Mouse (Mus musculus) embryonic facial prominence, embryonic 14.5 days (tissue): Measurements from ENCODE around the gene Fcho1. TPM values are rescaled to one million over a fixed set of nuclear protein-coding genes. Genes with fewer than 3 reads are reported as not detected.

Experiments
- ATAC-seq: fragments of 200-750 bp; cut with Nextera tagmentation; 2 replicates; pipeline ENCODE4 v1.8.0; 2017; ENCODE audit warnings: low read depth, moderate number of reproducible peaks, moderate TSS enrichment
- DNase-seq: peaks from one replicate; pipeline ENCODE4 v3.0.0-alpha.2; 2015; ENCODE audit warnings: low spot score
- H3K27ac ChIP-seq: fragments of 300-500 bp; sonication (generic); replicated peaks from 2 replicates; pipeline ENCODE4 v1.5.1; 2014; ENCODE audit warnings: low read depth, mild to moderate bottlenecking, low read length, moderate library complexity
- H3K27me3 ChIP-seq: fragments of 300-500 bp; sonication (generic); replicated peaks from 2 replicates; pipeline ENCODE4 v1.6.1; 2014; ENCODE audit warnings: low read length; ENCODE audit not compliant: control insufficient read depth, insufficient read depth
- H3K36me3 ChIP-seq: fragments of 300-500 bp; sonication (generic); 2 replicates; pipeline ENCODE4 v1.6.1; 2014; ENCODE audit warnings: low read length, mixed read lengths; ENCODE audit not compliant: control insufficient read depth, insufficient read depth
- H3K4me1 ChIP-seq: fragments of 300-500 bp; sonication (generic); 2 replicates; pipeline ENCODE4 v1.6.1; 2014; ENCODE audit warnings: antibody characterized with exemption, low read length; ENCODE audit not compliant: control insufficient read depth, insufficient read depth
- H3K4me2 ChIP-seq: fragments of 300-500 bp; sonication (generic); 2 replicates; pipeline ENCODE4 v1.6.1; 2014; ENCODE audit warnings: low read depth, mild to moderate bottlenecking, low read length, moderate library complexity, mixed read lengths
- H3K4me3 ChIP-seq: fragments of 300-500 bp; sonication (generic); 2 replicates; pipeline ENCODE4 v1.5.1; 2014; ENCODE audit warnings: low read depth, mild to moderate bottlenecking, low read length
- H3K9ac ChIP-seq: fragments of 300-500 bp; sonication (generic); 2 replicates; pipeline ENCODE4 v1.6.1; 2014; ENCODE audit warnings: low read depth, mild to moderate bottlenecking, low read length, moderate library complexity, mixed read lengths
- H3K9me3 ChIP-seq: fragments of 300-500 bp; sonication (generic); 2 replicates; pipeline ENCODE4 v1.6.1; 2016; ENCODE audit warnings: low read length; ENCODE audit not compliant: control insufficient read depth
- WGBS: fragments of 180-500 bp; shearing (Covaris S2); extraction: QIAGEN DNeasy Blood & Tissue Kit; methylation state at CpG from one replicate; pipeline ENCODE4 v1.1.7; 2014; 5-methylcytosine and 5-hydroxymethylcytosine counted together
- polyA plus RNA-seq: library from polyadenylated mRNA; unstranded; fragments of >200 nt; fragmentation: Nextera tagmentation; extraction: Ambion mirVana; gene quantifications from 2 replicates; pipeline ENCODE4 v1.2.1, GENCODE M21; 2014

The Fcho1 gene
- polyA plus RNA-seq, 1 experiment from 2014 or later: 2.7 TPM

GRCm38 (mm10) chr8:71724389-71724788 lies 1.1 kb downstream of the Fcho1 start:
- 70% methylated on average over 4 of the region's 4 CpGs for WGBS
- Histone ChIP-seq H3K27ac (no peak overlapping the region), H3K9me3 (no peaks in the 10 kb centered on the region), H3K9ac (no peak overlapping the region), H3K4me1 (peaks cover 5% of the 10 kb centered on the region; the same call in 1 of the 2 replicates), H3K27me3 (peaks cover 22% of the 10 kb centered on the region), H3K4me2 (no peak overlapping the region), H3K4me3 (no peak overlapping the region), H3K36me3 (no peaks in the 10 kb centered on the region)
- DNase-seq (no peak), ATAC-seq (no peak)

- Histone ChIP-seq H3K4me2 (no peak overlapping the region), H3K4me1 (no peaks in the 10 kb centered on the region), H3K9ac (no peak overlapping the region), H3K27me3 (peaks cover 18% of the 10 kb centered on the region), H3K4me3 (no peak overlapping the region), H3K36me3 (no peaks in the 10 kb centered on the region), H3K27ac (no peak overlapping the region), H3K9me3 (no peaks in the 10 kb centered on the region)
- 46% methylated on average over 14 of the region's 14 CpGs for WGBS
- no peak for ATAC-seq
- DNase-seq: no peak
Measured at GRCm38 (mm10) chr8:71723047-71723551, 2.4 kb downstream of the Fcho1 start.

DNA sequence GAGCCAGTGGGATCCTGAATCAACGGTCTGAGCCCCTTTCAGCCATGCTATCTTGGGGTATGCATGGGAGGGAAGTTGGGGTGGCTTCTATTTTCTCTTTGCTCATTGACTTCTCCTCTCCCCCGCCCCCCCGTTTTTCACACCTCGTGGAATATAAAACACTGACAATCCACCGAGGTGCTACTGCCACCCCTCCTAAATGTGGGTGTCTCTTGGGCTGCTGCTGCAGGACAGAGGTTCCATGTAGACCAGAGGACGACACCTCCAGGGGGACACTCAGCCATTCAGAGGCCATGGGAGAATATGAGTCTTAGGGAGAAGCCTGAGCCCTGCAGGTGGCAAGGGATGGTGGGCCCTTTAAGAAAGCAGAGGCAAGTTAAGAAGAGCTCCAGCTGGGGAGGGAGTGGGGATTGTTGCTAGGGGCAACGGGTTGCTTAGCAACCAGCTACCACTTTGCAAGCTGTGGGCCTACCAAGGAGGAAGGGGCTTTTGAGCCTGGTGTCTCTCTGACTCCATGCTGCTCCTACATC lies 5.5 kb downstream of the Fcho1 start:
- Histone ChIP-seq H3K9ac (no peak overlapping the region), H3K9me3 (no peaks in the 10 kb centered on the region), H3K4me3 (no peak overlapping the region), H3K4me2 (no peak overlapping the region), H3K27ac (no peak overlapping the region), H3K4me1 (no peaks in the 10 kb centered on the region), H3K27me3 (peaks cover 5% of the 10 kb centered on the region), H3K36me3 (no peaks in the 10 kb centered on the region)
- peak; percentile 48; the same call in 1 of the 2 replicates for ATAC-seq
- WGBS: 38% methylated on average over 7 of the region's 7 CpGs
- peak; percentile 66 for DNase-seq

GRCm38 (mm10) chr8:71719218-71719617 lies 6.3 kb downstream of the Fcho1 start:
- H3K9me3 ChIP-seq: no peaks in the 10 kb centered on the region
- no peak overlapping the region for H3K9ac ChIP-seq
- DNase-seq (no peak), ATAC-seq (no peak)
- no peaks in the 10 kb centered on the region for H3K36me3 ChIP-seq
- H3K27ac ChIP-seq: no peak overlapping the region
- no peak overlapping the region for H3K4me2 ChIP-seq
- no peak overlapping the region for H3K4me3 ChIP-seq
- H3K4me1 ChIP-seq: no peaks in the 10 kb centered on the region
- peaks cover 1% of the 10 kb centered on the region; the same call in 1 of the 2 replicates for H3K27me3 ChIP-seq
- WGBS: 60% methylated on average over 4 of the region's 4 CpGs

DNA sequence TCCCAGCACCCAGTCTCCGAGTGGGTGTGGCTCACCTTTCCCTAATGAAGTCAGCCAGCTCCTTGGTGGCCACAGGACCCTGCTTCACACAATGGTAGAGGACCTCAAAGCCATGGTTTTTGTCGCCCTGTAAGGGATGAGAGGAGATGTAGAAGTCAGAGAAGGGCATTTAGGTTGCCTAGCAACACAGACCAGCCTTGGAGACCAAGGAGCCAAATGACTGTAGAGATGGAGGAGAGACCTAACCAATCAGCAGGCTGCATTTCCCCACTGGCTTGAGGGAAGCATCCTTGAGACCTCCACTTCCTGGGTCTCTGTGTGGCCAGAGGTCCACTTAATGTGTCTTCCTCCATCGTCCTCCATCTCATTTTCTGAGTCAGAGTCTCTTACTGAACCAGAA lies 7.3 kb downstream of the Fcho1 start:
- Histone ChIP-seq H3K27me3 (no peaks in the 10 kb centered on the region), H3K4me3 (no peak overlapping the region), H3K27ac (no peak overlapping the region), H3K4me1 (no peaks in the 10 kb centered on the region), H3K4me2 (no peak overlapping the region), H3K9ac (no peak overlapping the region), H3K36me3 (no peaks in the 10 kb centered on the region), H3K9me3 (no peaks in the 10 kb centered on the region)
- 40% methylated on average over 3 of the region's 3 CpGs for WGBS
- ATAC-seq (no peak), DNase-seq (no peak)

DNA sequence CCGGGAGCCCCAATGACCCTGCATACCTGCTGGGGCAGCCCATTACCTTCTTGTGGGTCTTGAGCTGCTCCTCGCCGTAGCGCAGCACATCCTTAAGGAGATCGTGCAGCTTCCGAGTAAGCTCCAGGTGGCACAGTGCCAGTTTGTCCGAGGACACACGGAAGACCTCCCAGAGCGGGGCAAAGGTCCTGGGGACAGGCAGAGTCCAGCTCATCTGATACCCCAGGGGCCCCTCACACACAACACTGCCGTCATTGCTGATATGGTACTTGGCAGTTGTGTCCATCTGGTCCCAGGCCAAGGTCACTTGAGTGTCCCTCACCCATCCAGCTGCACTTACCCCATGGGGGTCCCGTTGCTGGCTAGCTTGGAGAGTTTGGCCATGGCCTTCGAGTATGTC lies 8.4 kb downstream of the Fcho1 start:
- H3K4me2 ChIP-seq: no peak overlapping the region
- no peak for ATAC-seq

DNA sequence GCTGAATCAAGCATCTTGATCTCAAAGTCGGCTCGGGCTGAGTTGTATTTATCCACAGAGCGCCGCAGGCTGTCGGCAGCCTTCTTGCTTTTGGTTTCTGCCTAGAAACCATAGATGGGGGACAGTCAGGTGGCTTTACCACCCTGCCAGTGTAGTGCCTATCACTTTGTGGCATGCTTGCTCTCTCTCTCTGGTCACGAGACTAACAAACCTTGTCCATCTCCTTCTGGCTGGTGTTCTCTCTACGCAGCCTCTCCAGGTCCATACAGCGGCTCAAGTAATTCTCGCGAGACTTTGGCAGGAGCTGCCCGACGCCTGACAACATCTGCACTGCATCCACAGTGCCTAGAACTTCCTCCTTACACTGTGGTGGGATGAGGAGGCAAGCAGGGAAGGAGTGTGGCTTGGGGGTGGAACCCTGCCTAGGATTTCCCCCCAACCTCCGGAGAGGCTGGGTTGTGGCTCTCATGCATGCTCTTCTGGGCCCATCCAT lies 8.9 kb downstream of the Fcho1 start:
- no peak overlapping the region for H3K4me2 ChIP-seq
- no peak overlapping the region for H3K27ac ChIP-seq
- H3K27me3 ChIP-seq: no peaks in the 10 kb centered on the region
- 81% methylated on average over 13 of the region's 13 CpGs for WGBS
- H3K4me3 ChIP-seq: no peak overlapping the region
- H3K9me3 ChIP-seq: no peaks in the 10 kb centered on the region
- no peaks in the 10 kb centered on the region for H3K4me1 ChIP-seq
- H3K9ac ChIP-seq: no peak overlapping the region
- ATAC-seq (no peak), DNase-seq (no peak)
- H3K36me3 ChIP-seq: no peaks in the 10 kb centered on the region

More for the DNA sequence above, 8.4 kb downstream of the Fcho1 start:
- 82% methylated on average over 11 of the region's 12 CpGs for WGBS
- no peak overlapping the region for H3K4me3 ChIP-seq
- no peaks in the 10 kb centered on the region for H3K4me1 ChIP-seq
- no peaks in the 10 kb centered on the region for H3K36me3 ChIP-seq
- no peak overlapping the region for H3K27ac ChIP-seq
- no peaks in the 10 kb centered on the region for H3K9me3 ChIP-seq
- H3K9ac ChIP-seq: no peak overlapping the region
- no peaks in the 10 kb centered on the region for H3K27me3 ChIP-seq
- no peak for DNase-seq

- ATAC-seq (no peak), DNase-seq (no peak)
- Histone ChIP-seq H3K4me3 (no peak overlapping the region), H3K4me2 (no peak overlapping the region), H3K36me3 (no peaks in the 10 kb centered on the region), H3K9ac (no peak overlapping the region), H3K9me3 (no peaks in the 10 kb centered on the region), H3K27me3 (no peaks in the 10 kb centered on the region), H3K4me1 (no peaks in the 10 kb centered on the region), H3K27ac (no peak overlapping the region)
- 47% methylated on average over 8 of the region's 8 CpGs for WGBS
Measured at GRCm38 (mm10) chr8:71715531-71715930, 10.0 kb downstream of the Fcho1 start.

- H3K4me2 ChIP-seq: no peak overlapping the region
- no peak overlapping the region for H3K9ac ChIP-seq
- H3K4me3 ChIP-seq: no peak overlapping the region
- no peaks in the 10 kb centered on the region for H3K9me3 ChIP-seq
- no peak overlapping the region for H3K27ac ChIP-seq
- no peaks in the 10 kb centered on the region for H3K36me3 ChIP-seq
- WGBS: 83% methylated on average over 2 of the region's 2 CpGs
- H3K4me1 ChIP-seq: no peaks in the 10 kb centered on the region
- ATAC-seq: no peak
- peaks cover 27% of the 10 kb centered on the region for H3K27me3 ChIP-seq
- no peak for DNase-seq
Measured at GRCm38 (mm10) chr8:71711574-71711973, 13.9 kb downstream of the Fcho1 start.
